Mouse (Mus musculus) ES-E14 (cell line): ENCODE data around the gene Chkb. TPM values are rescaled to one million over a fixed set of nuclear protein-coding genes. Genes with fewer than 3 reads are reported as not detected.

ENCODE experiments used
- DNase-seq: peaks from one replicate; pipeline ENCODE4 v3.0.0-alpha.2; 2013; ENCODE audit warnings: low read depth, low spot score
- H3K27ac ChIP-seq: 2 replicates; pipeline ENCODE4 v1.5.1; 2012; ENCODE audit warnings: low read depth, mild to moderate bottlenecking, low read length, moderate library complexity, mixed read lengths; ENCODE audit not compliant: poor library complexity, insufficient read depth, severe bottlenecking
- H3K36me3 ChIP-seq: 2 replicates; pipeline ENCODE4 v1.6.1; 2012; ENCODE audit warnings: mild to moderate bottlenecking, low read length, moderate library complexity, mixed read lengths; ENCODE audit not compliant: control insufficient read depth, poor library complexity, insufficient read depth, severe bottlenecking
- H3K4me1 ChIP-seq, 2 experiments: fragments of 150-350 bp in 1 of 2; sonication (generic) in 1 of 2; 2 replicates each; pipeline ENCODE4 v1.6.1; 2012; ENCODE audit warnings: low read length in 2 of 2, mild to moderate bottlenecking in 1 of 2, mixed read lengths in 1 of 2; ENCODE audit not compliant: control insufficient read depth in 2 of 2, insufficient read depth in 2 of 2, poor library complexity in 1 of 2
- H3K4me3 ChIP-seq, 2 experiments: fragments of 150-350 bp in 1 of 2; sonication (generic) in 1 of 2; 2 replicates each; pipeline ENCODE4 v1.5.1; 2012; ENCODE audit warnings: low read length in 2 of 2, low read depth in 1 of 2, mild to moderate bottlenecking in 1 of 2, mixed read lengths in 1 of 2; ENCODE audit not compliant: insufficient read depth in 1 of 2, poor library complexity in 1 of 2, severe bottlenecking in 1 of 2
- H3K9ac ChIP-seq: 2 replicates; pipeline ENCODE4 v1.6.1; 2012; ENCODE audit warnings: low read depth, mild to moderate bottlenecking, low read length, mixed read lengths; ENCODE audit not compliant: poor library complexity, insufficient read depth, severe bottlenecking
- H3K9me3 ChIP-seq: fragments of 150-350 bp; sonication (generic); 2 replicates; pipeline ENCODE4 v1.6.1; 2012; ENCODE audit warnings: low read depth, mild to moderate bottlenecking, low read length; ENCODE audit not compliant: control insufficient read depth, insufficient read depth
- CHD2 ChIP-seq: IDR thresholded peaks from 2 replicates; pipeline ENCODE4 v1.6.1; 2014; ENCODE audit warnings: mild to moderate bottlenecking, low read depth, low read length, inconsistent platforms
- HCFC1 ChIP-seq: IDR thresholded peaks from 2 replicates; pipeline ENCODE4 v1.6.1; 2012; ENCODE audit warnings: low read length, inconsistent platforms, borderline replicate concordance; ENCODE audit not compliant: insufficient read depth
- MAFK ChIP-seq: IDR thresholded peaks from 2 replicates; pipeline ENCODE4 v1.6.1; 2014; ENCODE audit warnings: mild to moderate bottlenecking, low read depth, low read length, inconsistent platforms; ENCODE audit not compliant: insufficient read depth
- ZC3H11A ChIP-seq: IDR thresholded peaks from 2 replicates; pipeline ENCODE4 v1.6.1; 2012; ENCODE audit warnings: low read depth, mild to moderate bottlenecking, inconsistent platforms, low read length, borderline replicate concordance
- ZNF384 ChIP-seq: IDR thresholded peaks from 2 replicates; pipeline ENCODE4 v1.6.1; 2012; ENCODE audit warnings: low read depth, low read length, inconsistent platforms
- in situ Hi-C, 2 experiments: fragments of 600-800 bp; cut with MboI; formaldehyde crosslinking; loops; one replicate each; pipeline ENCODE4 v1.15.1; 2025; ENCODE audit warnings: low sequenced_read_pairs in 2 of 2, inconsistent platforms in 1 of 2; ENCODE audit not compliant: unreplicated experiment in 2 of 2
- total RNA-seq: library from RNA; depleted of rRNA; stranded (reverse); fragments of 300-350 nt; gene quantifications from 2 replicates; pipeline ENCODE4 v1.2.3, GENCODE M21; 2012

The Chkb gene
- total RNA-seq, 1 experiment = 29.0 TPM

- Histone ChIP-seq H3K36me3 (peaks cover 10% of the 10 kb centered on the region; the same call in 1 of the 2 replicates), H3K27ac (peak overlapping the region; percentile 72), H3K9me3 (no peaks in the 10 kb centered on the region), H3K4me3 (peak overlapping the region; percentile 71 to 79), H3K4me1 (peaks cover 11 to 40% of the 10 kb centered on the region in 2 experiments; a peak in 3 of 4 replicates), H3K9ac (peak overlapping the region; percentile 74)
- DNase-seq = no peak
- in situ Hi-C loops = no loop called here
- TF ChIP-seq MAFK (no peak), HCFC1 (no peak), ZNF384 (no peak), ZC3H11A (no peak), CHD2 (no peak)
Measured at GRCm38 (mm10) chr15:89476475-89476815, 46.7 kb upstream of the Chkb start.

- TF ChIP-seq MAFK = no peak
- TF ChIP-seq ZNF384 = no peak
- no peak for TF ChIP-seq ZC3H11A
- no peak for TF ChIP-seq CHD2
- no peak for TF ChIP-seq HCFC1
- H3K27ac ChIP-seq = peak overlapping the region; percentile 72
- peak overlapping the region; percentile 74 for H3K9ac ChIP-seq
- in situ Hi-C loops = no loop called here
- peak; percentile 92 for DNase-seq
- no peaks in the 10 kb centered on the region for H3K9me3 ChIP-seq
- peaks cover 8 to 43% of the 10 kb centered on the region in 2 experiments; a peak in 3 of 4 replicates for H3K4me1 ChIP-seq
- H3K36me3 ChIP-seq = peaks cover 10% of the 10 kb centered on the region; the same call in 1 of the 2 replicates
- peak overlapping the region; percentile 71 to 79 for H3K4me3 ChIP-seq
Measured at GRCm38 (mm10) chr15:89475611-89476474, 46.1 kb upstream of the Chkb start.

GRCm38 (mm10) chr15:89475293-89475600 is 45.5 kb upstream of the Chkb start:
- H3K4me3 ChIP-seq = peak overlapping the region; percentile 63 to 79; a peak in 3 of 4 replicates
- H3K4me1 ChIP-seq = peaks cover 5 to 37% of the 10 kb centered on the region in 2 experiments; a peak in 3 of 4 replicates
- H3K9me3 ChIP-seq = no peaks in the 10 kb centered on the region
- no peak overlapping the region for H3K27ac ChIP-seq
- DNase-seq = no peak
- peak overlapping the region; percentile 68; the same call in 1 of the 2 replicates for H3K9ac ChIP-seq
- TF ChIP-seq MAFK = no peak
- TF ChIP-seq CHD2 = no peak
- TF ChIP-seq ZNF384 = no peak
- H3K36me3 ChIP-seq = peaks cover 9% of the 10 kb centered on the region; the same call in 1 of the 2 replicates
- in situ Hi-C loops = no loop called here

- H3K9ac ChIP-seq = 0 out of 2 replicates have a peak overlapping the region, but pooled peaks have one; percentile 68
- in situ Hi-C loops = no loop called here
- no peaks in the 10 kb centered on the region for H3K9me3 ChIP-seq
- DNase-seq = no peak
- TF ChIP-seq ZC3H11A = no peak
- TF ChIP-seq ZNF384 = no peak
- TF ChIP-seq HCFC1 = no peak
- no peak for TF ChIP-seq CHD2
- H3K4me1 ChIP-seq = peaks cover 7 to 33% of the 10 kb centered on the region in 2 experiments; a peak in 3 of 4 replicates
- H3K4me3 ChIP-seq = peak overlapping the region in 1 of 2 experiments; percentile 63; a peak in 1 of 4 replicates
- peaks cover 6% of the 10 kb centered on the region; the same call in 1 of the 2 replicates for H3K36me3 ChIP-seq
- no peak overlapping the region for H3K27ac ChIP-seq
Measured at GRCm38 (mm10) chr15:89474596-89475292, 45.0 kb upstream of the Chkb start.
